Mouse (Mus musculus) kidney, adult 2 months (tissue): ENCODE measurements around the gene Cd93.

ENCODE experiments used
- CTCF ChIP-seq: fragments of 200-500 bp; conservative IDR thresholded peaks from 2 replicates; pipeline ENCODE4 v1.5.1; 2011; ENCODE audit warnings: low read depth, mild to moderate bottlenecking, control low read depth, low read length, moderate library complexity, mixed read lengths; ENCODE audit not compliant: insufficient read depth, insufficient read length
- POLR2A ChIP-seq: fragments of 200-500 bp; IDR thresholded peaks from one replicate; pipeline ENCODE4 v1.6.1; 2011; ENCODE audit warnings: low read depth, low read length, control low read depth

- no peak for TF ChIP-seq CTCF
- no peak for TF ChIP-seq POLR2A
These were observed 49.5 kb downstream of the Cd93 start for GRCm38 (mm10) chr2:148393846-148394245.
